Mouse (Mus musculus) thymus, adult 2 months (tissue): ENCODE measurements around the gene Zfp607b. TPM values are rescaled to one million over a fixed set of nuclear protein-coding genes. Genes with fewer than 3 reads are reported as not detected.

Experiments used
- DNase-seq: peaks from one replicate; pipeline ENCODE4 v3.0.0; 2021
- H3K27ac ChIP-seq: fragments of 200-500 bp; 2 replicates; pipeline ENCODE4 v1.5.1; 2012; ENCODE audit warnings: low read length, control low read depth; ENCODE audit not compliant: control insufficient read depth, insufficient read depth
- H3K27me3 ChIP-seq: fragments of 200-500 bp; 2 replicates; pipeline ENCODE4 v1.6.1; 2012; ENCODE audit warnings: mild to moderate bottlenecking, low read length, moderate library complexity, mixed read lengths; ENCODE audit not compliant: control insufficient read depth, insufficient read depth
- H3K36me3 ChIP-seq: fragments of 200-500 bp; 2 replicates; pipeline ENCODE4 v1.6.1; 2012; ENCODE audit warnings: mild to moderate bottlenecking, low read length, moderate library complexity; ENCODE audit not compliant: control insufficient read depth, insufficient read depth
- H3K4me1 ChIP-seq: fragments of 200-500 bp; replicated peaks from 2 replicates; pipeline ENCODE4 v1.6.1; 2012; ENCODE audit warnings: low read length; ENCODE audit not compliant: control insufficient read depth, insufficient read depth
- H3K4me3 ChIP-seq: fragments of 200-500 bp; 2 replicates; pipeline ENCODE4 v1.5.1; 2012; ENCODE audit warnings: mild to moderate bottlenecking, low read length, control low read depth, moderate library complexity; ENCODE audit not compliant: control insufficient read depth, insufficient read depth
- CTCF ChIP-seq: fragments of 200-500 bp; IDR thresholded peaks from 2 replicates; pipeline ENCODE4 v1.5.1; 2012; ENCODE audit warnings: mild to moderate bottlenecking, control low read depth, low read length, moderate library complexity, borderline replicate concordance; ENCODE audit not compliant: control insufficient read depth, poor library complexity, insufficient read depth; ENCODE audit errors: extremely low read depth
- POLR2A ChIP-seq: fragments of 200-500 bp; IDR thresholded peaks from 2 replicates; pipeline ENCODE4 v1.6.1; 2012; ENCODE audit warnings: mild to moderate bottlenecking, low read length, control low read depth, moderate library complexity; ENCODE audit not compliant: control insufficient read depth, poor library complexity, insufficient read depth; ENCODE audit errors: extremely low read depth
- WGBS: fragments of 180-500 bp; shearing (Covaris S2); methylation state at CpG from one replicate; pipeline ENCODE4 v1.1.7; 2018; 5-methylcytosine and 5-hydroxymethylcytosine counted together
- polyA plus RNA-seq: library from polyadenylated mRNA; depleted of rRNA; stranded (reverse); fragments of >200 nt; gene quantifications from 2 replicates; pipeline ENCODE4 v1.2.3, GENCODE M21; 2012

The Zfp607b gene
- polyA plus RNA-seq, 1 experiment: 0.77 TPM

GRCm38 (mm10) chr7:27683218-27683617 lies 5.9 kb upstream of the Zfp607b start:
- Histone ChIP-seq H3K4me1 (peaks cover 2% of the 10 kb centered on the region), H3K27me3 (no peaks in the 10 kb centered on the region; the same call in 1 of the 2 replicates), H3K27ac (no peak overlapping the region), H3K36me3 (no peaks in the 10 kb centered on the region), H3K4me3 (no peak overlapping the region)
- TF ChIP-seq POLR2A (no peak), CTCF (no peak)
- no peak for DNase-seq
- 14% methylated on average over 2 of the region's 2 CpGs for WGBS

DNA sequence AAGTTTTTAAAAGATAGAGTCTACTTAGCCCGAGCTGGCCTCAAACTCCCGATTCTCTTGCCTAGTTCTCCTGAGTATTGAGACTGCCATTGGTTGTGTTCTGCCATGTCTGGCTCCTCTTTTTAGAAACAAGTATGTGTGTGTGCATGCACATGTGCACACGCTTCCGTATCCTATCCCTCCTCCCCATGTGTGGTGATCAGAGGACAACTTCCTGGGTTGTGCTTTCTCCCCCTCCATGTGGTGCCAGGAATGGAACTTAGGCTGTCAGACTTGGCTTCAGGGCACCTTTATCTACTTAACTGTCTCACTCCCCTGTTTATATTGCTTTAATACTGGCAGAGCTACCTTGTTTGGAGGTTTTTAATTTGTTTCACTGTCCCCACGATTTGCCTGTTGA lies 3.9 kb upstream of the Zfp607b start:
- H3K27me3 ChIP-seq: no peaks in the 10 kb centered on the region; the same call in 1 of the 2 replicates
- 37% methylated on average over 5 of the region's 5 CpGs for WGBS
- no peak overlapping the region for H3K4me3 ChIP-seq
- H3K4me1 ChIP-seq: peaks cover 7% of the 10 kb centered on the region
- H3K27ac ChIP-seq: no peak overlapping the region
- no peaks in the 10 kb centered on the region for H3K36me3 ChIP-seq
- no peak for TF ChIP-seq CTCF
- no peak for TF ChIP-seq POLR2A
- no peak for DNase-seq

GRCm38 (mm10) chr7:27685681-27686080 lies 3.5 kb upstream of the Zfp607b start:
- WGBS: 2% methylated on average over 6 of the region's 6 CpGs
- TF ChIP-seq POLR2A (no peak), CTCF (no peak)
- Histone ChIP-seq H3K27ac (no peak overlapping the region), H3K27me3 (no peaks in the 10 kb centered on the region; the same call in 1 of the 2 replicates), H3K4me1 (peaks cover 7% of the 10 kb centered on the region), H3K36me3 (no peaks in the 10 kb centered on the region), H3K4me3 (no peak overlapping the region)
- no peak for DNase-seq

DNA sequence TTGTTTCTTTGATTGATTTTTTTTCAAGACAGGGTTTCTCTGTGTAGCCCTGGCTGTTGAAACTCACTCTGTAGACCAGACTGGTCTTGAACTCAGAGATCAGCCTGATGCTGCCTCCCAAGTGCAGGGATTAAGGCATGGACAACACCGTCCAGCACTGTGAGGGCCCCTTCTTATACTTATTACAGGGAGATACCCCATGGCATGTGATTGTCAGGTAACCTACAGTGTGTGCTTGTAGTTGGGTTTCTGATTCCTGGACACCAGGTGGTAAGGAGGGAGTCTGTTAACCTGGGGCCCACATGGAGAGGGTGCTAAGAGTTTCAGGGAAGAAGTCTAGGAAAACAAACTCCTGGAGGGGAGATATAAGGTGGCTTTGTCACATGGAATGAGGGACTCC lies 2.1 kb upstream of the Zfp607b start:
- no peak for TF ChIP-seq CTCF
- TF ChIP-seq POLR2A: no peak
- Histone ChIP-seq H3K4me1 (peaks cover 7% of the 10 kb centered on the region), H3K27ac (no peak overlapping the region), H3K4me3 (no peak overlapping the region), H3K27me3 (no peaks in the 10 kb centered on the region; the same call in 1 of the 2 replicates), H3K36me3 (no peaks in the 10 kb centered on the region)
- no peak for DNase-seq
- WGBS: 86% methylated on average over 1 of the region's 1 CpGs

DNA sequence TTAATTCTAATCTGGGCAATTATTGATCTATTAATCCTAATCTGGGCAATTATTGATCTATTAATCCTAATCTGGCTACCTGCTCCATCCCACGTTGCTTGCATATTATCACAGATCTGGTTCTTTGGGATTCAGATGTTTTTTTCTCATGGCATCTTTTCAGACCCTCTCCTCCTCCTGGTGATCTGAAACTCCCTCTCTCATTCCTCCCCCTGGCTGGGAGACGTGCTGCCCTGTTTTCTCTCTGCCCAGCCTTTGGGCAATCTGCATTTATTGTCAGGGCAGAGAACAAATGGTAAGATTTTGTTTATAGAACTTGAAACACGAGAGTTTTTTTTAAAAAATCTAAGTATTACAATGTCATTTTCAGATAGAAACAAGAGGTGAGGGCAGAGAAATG lies 1.3 kb upstream of the Zfp607b start:
- Histone ChIP-seq H3K27ac (no peak overlapping the region), H3K4me3 (no peak overlapping the region), H3K36me3 (no peaks in the 10 kb centered on the region), H3K27me3 (no peaks in the 10 kb centered on the region; the same call in 1 of the 2 replicates), H3K4me1 (peaks cover 7% of the 10 kb centered on the region)
- WGBS: 82% methylated on average over 3 of the region's 3 CpGs
- TF ChIP-seq POLR2A: no peak
- no peak for TF ChIP-seq CTCF
- no peak for DNase-seq

GRCm38 (mm10) chr7:27688246-27688788 lies 823 bp upstream of the Zfp607b start:
- DNase-seq: no peak
- no peaks in the 10 kb centered on the region; the same call in 1 of the 2 replicates for H3K27me3 ChIP-seq
- peak overlapping the region; percentile 13; the same call in 1 of the 2 replicates for H3K4me3 ChIP-seq
- 21% methylated on average over 14 of the region's 14 CpGs for WGBS
- no peak for TF ChIP-seq POLR2A
- TF ChIP-seq CTCF: no peak
- no peaks in the 10 kb centered on the region for H3K36me3 ChIP-seq
- peak overlapping the region; percentile 26 for H3K27ac ChIP-seq
- peaks cover 7% of the 10 kb centered on the region for H3K4me1 ChIP-seq

DNA sequence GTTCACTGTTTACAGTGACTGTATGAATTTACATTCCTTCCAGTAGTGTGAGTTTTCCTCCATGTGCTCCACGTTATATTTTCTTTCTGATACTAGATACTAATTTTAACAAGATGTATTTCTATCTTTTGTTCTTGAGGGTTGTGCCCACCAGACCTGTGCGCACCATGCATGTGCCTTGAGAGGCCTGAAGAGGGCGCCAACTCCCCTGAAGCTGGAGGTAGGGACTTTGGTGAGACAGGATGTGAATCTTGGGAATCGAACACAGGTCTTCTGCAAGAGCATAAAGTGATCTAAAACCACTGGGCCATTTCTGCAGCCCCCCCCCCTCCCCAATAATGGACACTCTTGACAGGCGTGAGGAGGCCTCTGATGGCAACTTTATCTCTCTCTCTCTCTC lies 1.9 kb downstream of the Zfp607b start:
- peak; percentile 52 for DNase-seq
- TF ChIP-seq POLR2A (no peak), CTCF (peak; percentile 54; the same call in 1 of the 2 replicates)
- no peaks in the 10 kb centered on the region for H3K27me3 ChIP-seq
- H3K36me3 ChIP-seq: no peaks in the 10 kb centered on the region
- no peak overlapping the region for H3K4me3 ChIP-seq
- 48% methylated on average over 5 of the region's 5 CpGs for WGBS
- H3K27ac ChIP-seq: no peak overlapping the region
- H3K4me1 ChIP-seq: peaks cover 7% of the 10 kb centered on the region
